Mouse (Mus musculus): ENCODE results near the gene Kcna10.

DNA sequence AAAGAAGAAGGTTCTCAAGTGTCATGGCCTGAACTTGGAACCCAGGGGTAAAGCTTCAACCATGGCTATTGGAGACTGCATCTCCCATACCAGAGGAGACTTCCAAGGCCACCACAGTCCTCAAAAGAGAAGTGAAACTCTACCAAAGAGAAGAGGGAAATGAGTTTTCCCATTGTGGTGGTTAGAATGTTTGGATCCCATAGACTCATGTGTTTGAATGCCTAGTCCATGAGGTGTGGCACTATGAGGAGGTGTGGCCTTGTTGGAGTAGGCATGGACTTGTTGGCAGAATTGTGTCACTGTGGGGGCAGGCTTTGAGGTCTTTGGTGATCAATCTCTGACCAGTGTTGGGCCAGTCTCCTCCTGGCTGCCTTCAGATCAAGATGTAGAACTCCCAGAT, 22.3 kb downstream of the Kcna10 start:
- TF ChIP-seq EP300 (IDR thresholded peaks at IDR 0.05; ENCODE audit: low read depth) (no peak), CTCF (IDR thresholded peaks at IDR 0.05; ENCODE audit: low read depth) (no peak)

All from liver, postnatal 0 days (tissue).